Mouse (Mus musculus) stomach, postnatal 0 days (tissue): ENCODE data around the gene Samm50.

Source experiments
- CTCF ChIP-seq: IDR thresholded peaks from 2 replicates; pipeline ENCODE4 v1.5.1; 2016; ENCODE audit warnings: antibody characterized with exemption, low read depth, mild to moderate bottlenecking, moderate library complexity
- EP300 ChIP-seq: optimal IDR thresholded peaks from 2 replicates; pipeline ENCODE3; 2016; ENCODE audit warnings: antibody characterized with exemption

DNA sequence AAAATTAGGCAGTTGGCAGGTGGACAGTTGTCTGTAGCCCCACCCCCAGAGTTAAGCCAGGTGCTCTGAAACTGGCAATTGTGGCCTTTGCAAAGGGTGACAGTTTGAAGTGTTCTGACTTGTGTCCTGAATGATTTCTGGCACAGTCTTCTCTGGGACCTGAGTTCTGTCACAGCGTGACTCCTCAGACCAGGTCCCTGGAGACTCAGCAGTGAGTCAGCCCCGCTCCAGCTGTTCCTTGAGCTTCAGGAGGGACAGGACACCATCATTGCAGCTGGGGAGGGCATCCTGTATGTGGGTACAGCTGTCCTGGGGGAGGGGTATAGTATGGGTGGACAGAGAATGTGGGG, 20.7 kb downstream of the Samm50 start:
- TF ChIP-seq CTCF (no peak), EP300 (no peak)
